Mouse (Mus musculus) effector memory CD4-positive, alpha-beta T cell, adult 7 months (primary cell): ENCODE results near the gene Sdhc. TPM values are rescaled to one million over a fixed set of nuclear protein-coding genes. Genes with fewer than 3 reads are reported as not detected.

Source experiments
- polyA plus RNA-seq: library from polyadenylated mRNA; unstranded; fragments of 100-300 nt; shearing (Covaris generic); gene quantifications from one replicate; pipeline ENCODE4 v1.2.1, GENCODE M21; 2017

The Sdhc gene
- polyA plus RNA-seq: 112 TPM

GRCm38 (mm10) chr1:171149974-171150760 is at the start of gene Sdhc, which contains the start of gene Mpz:
Sdhc (minus strand) TSS chr1:171150603.
Mpz (plus strand) TSS chr1:171150711.

GRCm38 (mm10) chr1:171195887-171196397 is 45.5 kb upstream of the Sdhc start, which contains the start of gene Pcp4l1:
Pcp4l1 (minus strand) TSS chr1:171196268.

DNA sequence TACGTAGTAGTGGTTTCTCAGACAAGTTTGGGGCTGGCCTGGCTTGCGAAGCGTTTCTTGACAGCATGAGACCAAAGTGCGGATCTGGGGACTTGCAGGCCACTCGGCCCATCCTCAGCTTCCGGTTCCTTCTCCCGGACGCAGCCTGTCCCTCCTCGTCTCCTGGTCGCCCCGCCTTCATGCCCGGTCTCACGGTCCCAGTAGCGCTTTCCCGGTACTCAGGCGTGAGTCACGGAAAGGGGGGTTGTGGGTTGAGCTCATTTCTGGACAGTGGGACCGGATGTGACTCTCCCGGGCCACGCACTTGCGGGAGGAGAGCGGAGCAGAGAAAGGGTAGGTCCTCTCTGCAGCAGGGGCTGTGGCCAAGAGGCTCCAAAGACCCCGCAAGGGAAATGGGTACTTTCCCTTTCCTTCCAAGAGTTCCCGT is 36.5 kb downstream of the Sdhc start, which contains the start of gene Cfap126:
Cfap126 (plus strand) TSS at position 46 of the 427 bp plus-strand sequence.

Other genes starting within 250 kb of the Sdhc start
- not detected for gene Fcrlb, start 237.7 kb downstream of the Sdhc start, polyA plus RNA-seq
- gene Fcrla, start 223.0 kb downstream of the Sdhc start, polyA plus RNA-seq: not detected
- gene Fcgr2b, start 174.1 kb downstream of the Sdhc start, polyA plus RNA-seq: 47.8 TPM
- 0.71 TPM for gene Fcgr4, start 131.7 kb downstream of the Sdhc start, polyA plus RNA-seq
- 1.1 TPM for gene Fcgr3, start 85.7 kb downstream of the Sdhc start, polyA plus RNA-seq
- gene Cfap126, start 36.7 kb downstream of the Sdhc start, polyA plus RNA-seq: 2.8 TPM
- not detected for gene Mpz, start 108 bp upstream of the Sdhc start, polyA plus RNA-seq
- gene Pcp4l1, start 45.7 kb upstream of the Sdhc start, polyA plus RNA-seq: not detected
- gene Nr1i3, start 63.4 kb upstream of the Sdhc start, polyA plus RNA-seq: 0.15 TPM
- gene Tomm40l, start 71.9 kb upstream of the Sdhc start, polyA plus RNA-seq: 26.0 TPM
- not detected for gene Apoa2, start 74.5 kb upstream of the Sdhc start, polyA plus RNA-seq
- gene Fcer1g, start 83.8 kb upstream of the Sdhc start, polyA plus RNA-seq: not detected
- gene Adamts4, start 99.8 kb upstream of the Sdhc start, polyA plus RNA-seq: 0.69 TPM
- 99.2 TPM for gene Ndufs2, start 100.8 kb upstream of the Sdhc start, polyA plus RNA-seq
- gene B4galt3, start 119.7 kb upstream of the Sdhc start, polyA plus RNA-seq: 44.1 TPM
- 62.5 TPM for gene Ppox, start 130.6 kb upstream of the Sdhc start, polyA plus RNA-seq
- 51.2 TPM for gene Usp21, start 137.4 kb upstream of the Sdhc start, polyA plus RNA-seq
- gene Ufc1, start 144.4 kb upstream of the Sdhc start, polyA plus RNA-seq: 55.5 TPM
- gene Dedd, start 178.5 kb upstream of the Sdhc start, polyA plus RNA-seq: 28.1 TPM
- 26.6 TPM for gene Nit1, start 195.0 kb upstream of the Sdhc start, polyA plus RNA-seq
- gene Pfdn2, start 195.1 kb upstream of the Sdhc start, polyA plus RNA-seq: 113 TPM
- gene Klhdc9, start 210.2 kb upstream of the Sdhc start, polyA plus RNA-seq: not detected
- gene Nectin4, start 219.5 kb upstream of the Sdhc start, polyA plus RNA-seq: 0.24 TPM
- gene Arhgap30, start 238.4 kb upstream of the Sdhc start, polyA plus RNA-seq: 148 TPM